Mouse (Mus musculus): ENCODE results near the gene Astn2. TPM values are rescaled to one million over a fixed set of nuclear protein-coding genes. Genes with fewer than 3 reads are reported as not detected.
"Not testable (repeated sequence)": the region's sequence is repeated elsewhere in the genome, so short reads cannot be mapped to it uniquely, and the experiment has no call there.

The Astn2 gene
- polyA plus RNA-seq, 1 experiment from 2014 or later = 0.01 TPM

- Histone ChIP-seq H3K9me3 (replicated peaks) (no peaks in the 10 kb centered on the region), H3K36me3 (replicated peaks) (no peaks in the 10 kb centered on the region), H3K4me1 (replicated peaks) (no peaks in the 10 kb centered on the region), H3K4me3 (replicated peaks) (no peak overlapping the region), H3K27me3 (no peaks in the 10 kb centered on the region), H3K9ac (no peak overlapping the region), H3K4me2 (no peak overlapping the region), H3K27ac (replicated peaks) (no peak overlapping the region)
- no peak for ATAC-seq (ENCODE audit: insufficient read depth)
- WGBS (ENCODE audit: insufficient replicate concordance) = 62% methylated on average over 5 of the region's 5 CpGs
Measured at GRCm38 (mm10) chr4:65694011-65694410, 710.4 kb downstream of the Astn2 start.

GRCm38 (mm10) chr4:65687006-65687723 is 717.2 kb downstream of the Astn2 start:
- 33% methylated on average over 1 of the region's 1 CpGs for WGBS (ENCODE audit: insufficient replicate concordance)
- Histone ChIP-seq H3K4me1 (replicated peaks) (no peaks in the 10 kb centered on the region), H3K9ac (no peak overlapping the region), H3K9me3 (replicated peaks) (no peaks in the 10 kb centered on the region), H3K4me3 (replicated peaks) (no peak overlapping the region), H3K36me3 (replicated peaks) (no peaks in the 10 kb centered on the region), H3K27me3 (no peaks in the 10 kb centered on the region), H3K4me2 (no peak overlapping the region), H3K27ac (replicated peaks) (no peak overlapping the region)
- ATAC-seq (ENCODE audit: insufficient read depth) = no peak

- Histone ChIP-seq H3K9ac (no peak overlapping the region), H3K27ac (replicated peaks) (no peak overlapping the region), H3K27me3 (no peaks in the 10 kb centered on the region), H3K4me2 (no peak overlapping the region), H3K36me3 (replicated peaks) (no peaks in the 10 kb centered on the region), H3K9me3 (replicated peaks) (no peaks in the 10 kb centered on the region), H3K4me3 (replicated peaks) (no peak overlapping the region), H3K4me1 (replicated peaks) (no peaks in the 10 kb centered on the region)
- 63% methylated on average over 3 of the region's 3 CpGs for WGBS (ENCODE audit: insufficient replicate concordance)
- ATAC-seq (ENCODE audit: insufficient read depth) = no peak
Measured at GRCm38 (mm10) chr4:65686258-65687005, 718.0 kb downstream of the Astn2 start.

- H3K27me3 ChIP-seq = no peaks in the 10 kb centered on the region
- ATAC-seq (ENCODE audit: insufficient read depth) = no peak
- H3K4me3 ChIP-seq (replicated peaks) = no peak overlapping the region
- no peak overlapping the region for H3K9ac ChIP-seq
- H3K9me3 ChIP-seq (replicated peaks) = no peaks in the 10 kb centered on the region
- 52% methylated on average over 3 of the region's 3 CpGs for WGBS (ENCODE audit: insufficient replicate concordance)
- no peaks in the 10 kb centered on the region for H3K36me3 ChIP-seq (replicated peaks)
- H3K27ac ChIP-seq (replicated peaks) = no peak overlapping the region
- no peaks in the 10 kb centered on the region for H3K4me1 ChIP-seq (replicated peaks)
- H3K4me2 ChIP-seq = no peak overlapping the region
Measured at GRCm38 (mm10) chr4:65684401-65684800, 720.0 kb downstream of the Astn2 start.

GRCm38 (mm10) chr4:65679786-65680185 is 724.6 kb downstream of the Astn2 start:
- H3K27ac ChIP-seq (replicated peaks); H3K27me3 ChIP-seq; H3K9ac ChIP-seq; H3K4me2 ChIP-seq; H3K36me3 ChIP-seq (replicated peaks); H3K4me1 ChIP-seq (replicated peaks); H3K4me3 ChIP-seq (replicated peaks); H3K9me3 ChIP-seq (replicated peaks); ATAC-seq (ENCODE audit: insufficient read depth): not testable (repeated sequence)
- 41% methylated on average over 2 of the region's 2 CpGs for WGBS (ENCODE audit: insufficient replicate concordance)

GRCm38 (mm10) chr4:65678929-65679328 is 725.5 kb downstream of the Astn2 start:
- Histone ChIP-seq H3K27ac (replicated peaks) (no peak overlapping the region), H3K9ac (no peak overlapping the region), H3K9me3 (replicated peaks) (no peaks in the 10 kb centered on the region), H3K4me3 (replicated peaks) (no peak overlapping the region), H3K4me1 (replicated peaks) (no peaks in the 10 kb centered on the region), H3K27me3 (no peaks in the 10 kb centered on the region), H3K36me3 (replicated peaks) (no peaks in the 10 kb centered on the region), H3K4me2 (no peak overlapping the region)
- ATAC-seq (ENCODE audit: insufficient read depth) = no peak
- 19% methylated on average over 5 of the region's 5 CpGs for WGBS (ENCODE audit: insufficient replicate concordance)

- H3K9ac ChIP-seq = no peak overlapping the region
- no peaks in the 10 kb centered on the region for H3K36me3 ChIP-seq (replicated peaks)
- H3K27ac ChIP-seq (replicated peaks) = no peak overlapping the region
- no peak for ATAC-seq (ENCODE audit: insufficient read depth)
- H3K27me3 ChIP-seq = no peaks in the 10 kb centered on the region
- no peak overlapping the region for H3K4me3 ChIP-seq (replicated peaks)
- 54% methylated on average over 5 of the region's 5 CpGs for WGBS (ENCODE audit: insufficient replicate concordance)
- no peaks in the 10 kb centered on the region for H3K4me1 ChIP-seq (replicated peaks)
- no peaks in the 10 kb centered on the region for H3K9me3 ChIP-seq (replicated peaks)
- no peak overlapping the region for H3K4me2 ChIP-seq
Measured at GRCm38 (mm10) chr4:65678495-65678894, 725.9 kb downstream of the Astn2 start.

GRCm38 (mm10) chr4:65674267-65674978 is 730.0 kb downstream of the Astn2 start:
- Histone ChIP-seq H3K4me1 (replicated peaks) (no peaks in the 10 kb centered on the region), H3K9me3 (replicated peaks) (no peaks in the 10 kb centered on the region), H3K27ac (replicated peaks) (no peak overlapping the region), H3K27me3 (no peaks in the 10 kb centered on the region), H3K36me3 (replicated peaks) (no peaks in the 10 kb centered on the region), H3K4me2 (no peak overlapping the region), H3K4me3 (replicated peaks) (no peak overlapping the region), H3K9ac (no peak overlapping the region)
- 64% methylated on average over 4 of the region's 4 CpGs for WGBS (ENCODE audit: insufficient replicate concordance)
- no peak for ATAC-seq (ENCODE audit: insufficient read depth)

GRCm38 (mm10) chr4:65673418-65673933 is 730.9 kb downstream of the Astn2 start:
- no peak for ATAC-seq (ENCODE audit: insufficient read depth)
- Histone ChIP-seq H3K27ac (replicated peaks) (no peak overlapping the region), H3K9ac (no peak overlapping the region), H3K36me3 (replicated peaks) (no peaks in the 10 kb centered on the region), H3K9me3 (replicated peaks) (no peaks in the 10 kb centered on the region), H3K4me2 (no peak overlapping the region), H3K27me3 (no peaks in the 10 kb centered on the region), H3K4me1 (replicated peaks) (no peaks in the 10 kb centered on the region), H3K4me3 (replicated peaks) (no peak overlapping the region)
- WGBS (ENCODE audit: insufficient replicate concordance) = 57% methylated on average over 4 of the region's 4 CpGs

GRCm38 (mm10) chr4:65672294-65672693 is 732.1 kb downstream of the Astn2 start:
- ATAC-seq (ENCODE audit: insufficient read depth) = no peak
- H3K27me3 ChIP-seq = no peaks in the 10 kb centered on the region
- no peaks in the 10 kb centered on the region for H3K4me1 ChIP-seq (replicated peaks)
- no peak overlapping the region for H3K4me2 ChIP-seq
- WGBS (ENCODE audit: insufficient replicate concordance) = 37% methylated on average over 2 of the region's 2 CpGs
- no peak overlapping the region for H3K27ac ChIP-seq (replicated peaks)
- H3K36me3 ChIP-seq (replicated peaks) = no peaks in the 10 kb centered on the region
- no peaks in the 10 kb centered on the region for H3K9me3 ChIP-seq (replicated peaks)
- H3K4me3 ChIP-seq (replicated peaks) = no peak overlapping the region
- H3K9ac ChIP-seq = no peak overlapping the region

- Histone ChIP-seq H3K36me3 (replicated peaks) (no peaks in the 10 kb centered on the region), H3K9me3 (replicated peaks) (no peaks in the 10 kb centered on the region), H3K4me2 (no peak overlapping the region), H3K9ac (no peak overlapping the region), H3K4me1 (replicated peaks) (no peaks in the 10 kb centered on the region), H3K4me3 (replicated peaks) (no peak overlapping the region), H3K27ac (replicated peaks) (no peak overlapping the region), H3K27me3 (no peaks in the 10 kb centered on the region)
- ATAC-seq (ENCODE audit: insufficient read depth) = no peak
- WGBS (ENCODE audit: insufficient replicate concordance) = 43% methylated on average over 6 of the region's 6 CpGs
Measured at GRCm38 (mm10) chr4:65671585-65672184, 732.7 kb downstream of the Astn2 start.
